Mouse (Mus musculus) midbrain, embryonic 10.5 days (tissue): ENCODE measurements around the gene Prokr2. TPM values are rescaled to one million over a fixed set of nuclear protein-coding genes. Genes with fewer than 3 reads are reported as not detected.
A peak's percentile ranks its signal among the peaks of the same experiment; 100 is the strongest.
"Not testable (repeated sequence)": the region's sequence is repeated elsewhere in the genome, so short reads cannot be mapped to it uniquely, and the experiment has no call there.

ENCODE experiments used
- DNase-seq: peaks from one replicate; pipeline ENCODE4 v3.0.0-alpha.2; 2017; ENCODE audit warnings: low spot score
- H3K27ac ChIP-seq: fragments of 300-500 bp; sonication (generic); replicated peaks from 2 replicates; pipeline ENCODE4 v1.5.1; 2016; ENCODE audit warnings: mild to moderate bottlenecking
- H3K27me3 ChIP-seq: fragments of 300-500 bp; sonication (generic); 2 replicates; pipeline ENCODE4 v1.6.1; 2016; ENCODE audit warnings: low read depth, mild to moderate bottlenecking; ENCODE audit not compliant: poor library complexity, severe bottlenecking
- H3K36me3 ChIP-seq: fragments of 300-500 bp; sonication (generic); 2 replicates; pipeline ENCODE4 v1.6.1; 2016; ENCODE audit warnings: mild to moderate bottlenecking, moderate library complexity
- H3K4me1 ChIP-seq: fragments of 300-500 bp; sonication (generic); 2 replicates; pipeline ENCODE4 v1.6.1; 2016
- H3K4me3 ChIP-seq: fragments of 300-500 bp; sonication (generic); 2 replicates; pipeline ENCODE4 v1.5.1; 2016; ENCODE audit warnings: mild to moderate bottlenecking, moderate library complexity
- H3K9me3 ChIP-seq: fragments of 300-500 bp; sonication (generic); replicated peaks from 2 replicates; pipeline ENCODE4 v1.6.1; 2016; ENCODE audit warnings: mild to moderate bottlenecking
- WGBS: fragments of 180-500 bp; shearing (Covaris S2); methylation state at CpG from one replicate; pipeline ENCODE4 v1.1.7; 2016; 5-methylcytosine and 5-hydroxymethylcytosine counted together
- polyA plus RNA-seq: library from polyadenylated mRNA; unstranded; fragments of >200 nt; fragmentation: Nextera tagmentation; extraction: Ambion mirVana; gene quantifications from 2 replicates; pipeline ENCODE4 v1.2.1, GENCODE M21; 2016

The Prokr2 gene
- polyA plus RNA-seq, 1 experiment from 2014 or later: 0.56 TPM

DNA sequence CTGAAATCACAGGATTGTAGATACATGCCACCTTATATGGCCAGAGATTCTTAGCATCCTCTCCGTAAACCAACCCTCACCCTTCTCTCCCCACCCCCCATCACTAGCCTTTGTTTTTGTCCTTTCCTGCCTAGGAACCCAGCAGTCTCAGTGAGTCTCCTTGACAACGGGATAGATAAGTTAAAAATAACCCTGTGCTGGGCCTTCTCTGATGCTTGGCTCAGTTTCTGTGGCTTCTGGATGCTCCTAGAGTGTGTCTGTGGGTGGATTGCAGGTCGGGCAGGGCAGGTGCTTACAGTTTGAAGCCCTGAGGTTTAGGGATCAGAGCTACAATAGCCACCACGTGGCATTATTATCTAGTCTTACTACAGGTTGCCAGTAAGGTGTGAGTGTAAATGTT, 93.2 kb downstream of the Prokr2 start:
- no peak for DNase-seq
- H3K36me3 ChIP-seq: peaks cover 42% of the 10 kb centered on the region
- peaks cover under 1% of the 10 kb centered on the region for H3K9me3 ChIP-seq
- H3K27me3 ChIP-seq: no peaks in the 10 kb centered on the region
- WGBS: 38% methylated on average over 4 of the region's 4 CpGs
- H3K27ac ChIP-seq: peak overlapping the region; percentile 55
- no peak overlapping the region for H3K4me3 ChIP-seq
- H3K4me1 ChIP-seq: peaks cover 18% of the 10 kb centered on the region

DNA sequence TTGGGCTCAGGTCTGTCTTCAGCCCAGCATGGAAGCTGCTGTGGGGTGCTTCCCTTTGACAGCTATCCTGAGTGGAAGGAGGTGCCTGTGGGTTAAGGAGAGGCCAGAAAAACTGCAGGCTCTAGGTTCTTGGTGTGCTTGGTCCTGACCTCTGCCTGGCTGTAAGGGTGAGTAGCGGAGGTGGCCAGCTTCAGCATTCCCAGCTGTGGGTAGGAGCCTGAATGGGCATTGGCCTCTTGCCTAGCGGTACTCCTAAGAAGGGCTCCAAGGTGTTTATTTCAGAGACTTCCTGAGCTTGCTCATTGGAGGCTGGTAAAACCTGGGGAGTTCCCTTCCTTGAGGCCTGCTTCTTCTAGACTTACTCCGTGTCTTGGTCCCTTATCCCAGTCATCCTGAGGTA, 94.0 kb downstream of the Prokr2 start:
- Histone ChIP-seq H3K4me3 (no peak overlapping the region), H3K9me3 (peaks cover 8% of the 10 kb centered on the region), H3K27ac (peak overlapping the region; percentile 55), H3K36me3 (peaks cover 38% of the 10 kb centered on the region), H3K4me1 (peaks cover 18% of the 10 kb centered on the region), H3K27me3 (no peaks in the 10 kb centered on the region)
- 63% methylated on average over 3 of the region's 3 CpGs for WGBS
- DNase-seq: no peak

DNA sequence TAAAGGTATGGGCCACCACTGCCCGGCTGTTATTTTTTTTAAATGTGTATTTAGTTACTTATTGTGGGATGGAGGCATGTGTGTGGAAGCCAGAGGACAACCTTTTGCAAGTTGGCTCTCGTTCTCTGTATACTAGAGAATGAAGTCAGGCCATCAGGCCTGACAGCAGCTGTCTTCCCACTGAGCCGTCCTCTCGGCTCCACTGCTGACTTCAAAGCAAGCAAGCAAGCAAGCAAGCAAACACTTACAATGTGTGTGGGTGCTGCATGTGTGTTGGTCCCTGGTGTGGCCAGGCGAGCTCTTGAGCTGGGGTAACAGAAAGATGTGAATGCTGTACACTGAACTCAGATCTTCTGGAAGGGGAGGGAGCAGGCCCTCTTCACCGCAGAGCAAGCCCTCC, 94.4 kb downstream of the Prokr2 start:
- DNase-seq: no peak
- Histone ChIP-seq H3K27me3 (no peaks in the 10 kb centered on the region), H3K27ac (peak overlapping the region; percentile 55), H3K4me1 (peaks cover 18% of the 10 kb centered on the region), H3K36me3 (peaks cover 35% of the 10 kb centered on the region), H3K4me3 (no peak overlapping the region), H3K9me3 (peaks cover 8% of the 10 kb centered on the region)
- 79% methylated on average over 6 of the region's 6 CpGs for WGBS

DNA sequence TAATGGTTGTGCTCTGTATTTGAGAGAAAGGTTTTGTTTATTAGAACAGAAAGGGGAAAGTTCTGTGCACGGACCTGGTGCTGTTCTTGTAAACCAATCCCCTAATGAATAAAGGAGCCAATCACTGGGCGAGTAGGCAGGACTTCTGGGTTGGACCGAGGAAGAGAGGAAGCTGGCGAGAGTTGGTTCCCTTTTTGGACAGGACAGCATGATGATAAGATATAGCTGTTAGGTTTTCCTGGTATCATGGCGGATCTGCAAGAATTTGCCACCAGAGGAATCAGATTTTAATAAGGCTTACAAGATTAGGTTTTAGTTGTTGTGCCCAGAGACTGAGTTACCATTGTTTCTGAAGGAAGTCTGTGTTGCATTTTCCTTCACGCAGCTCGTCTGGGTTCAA, 96.0 kb downstream of the Prokr2 start:
- Histone ChIP-seq H3K4me1 (peaks cover 18% of the 10 kb centered on the region), H3K36me3 (peaks cover 23% of the 10 kb centered on the region)
- not testable (repeated sequence) for H3K27ac ChIP-seq, H3K4me3 ChIP-seq, DNase-seq, H3K9me3 ChIP-seq, H3K27me3 ChIP-seq
- WGBS: 87% methylated on average over 5 of the region's 7 CpGs

Other genes with a start within 250 kb of the Prokr2 start
- 8.8 and 9.0 TPM in 2 replicates for gene Slc23a2, start 240.3 kb downstream of the Prokr2 start, polyA plus RNA-seq
- 40.3 and 47.6 TPM in 2 replicates for gene Tmem230, start 137.6 kb downstream of the Prokr2 start, polyA plus RNA-seq
- gene Pcna, start 132.1 kb downstream of the Prokr2 start, polyA plus RNA-seq: 383 and 428 TPM in 2 replicates
- gene Cds2, start 122.3 kb downstream of the Prokr2 start, polyA plus RNA-seq: 21.4 and 22.7 TPM in 2 replicates
- gene Gpcpd1, start 202.3 kb upstream of the Prokr2 start, polyA plus RNA-seq: 29.2 and 41.1 TPM in 2 replicates